Mouse (Mus musculus) left cerebral cortex, postnatal 4 days (tissue): ENCODE data around the gene Mipol1. TPM values are rescaled to one million over a fixed set of nuclear protein-coding genes. Genes with fewer than 3 reads are reported as not detected.

Experiments
- DNase-seq: peaks from one replicate; pipeline ENCODE4 v3.0.0-alpha.2; 2022
- intact Hi-C: fragments of 180-260 bp; cut with DNase I; formaldehyde crosslinking; loops from one replicate; pipeline ENCODE4 v1.15.1; 2025
- total RNA-seq, 2 experiments: library from RNA; stranded (reverse); gene quantifications; 2 replicates each; pipeline ENCODE4 v1.2.3; 2021

The Mipol1 gene
- total RNA-seq, 2 experiments from 2014 or later, result 4.6 to 5.1 TPM

- DNase-seq, result no peak
- intact Hi-C loops, result no loop called here
Observed at GRCm38 (mm10) chr12:57233386-57233785, 3.2 kb downstream of the Mipol1 start.

GRCm38 (mm10) chr12:57243671-57244495 lies 13.7 kb downstream of the Mipol1 start:
- intact Hi-C loops, result no loop called here
- DNase-seq, result no peak

- intact Hi-C loops, result no loop called here
- no peak for DNase-seq
Observed at GRCm38 (mm10) chr12:57258572-57258971, 28.3 kb downstream of the Mipol1 start.

GRCm38 (mm10) chr12:57275456-57275855 lies 45.2 kb downstream of the Mipol1 start:
- intact Hi-C loops, result no loop called here

DNA sequence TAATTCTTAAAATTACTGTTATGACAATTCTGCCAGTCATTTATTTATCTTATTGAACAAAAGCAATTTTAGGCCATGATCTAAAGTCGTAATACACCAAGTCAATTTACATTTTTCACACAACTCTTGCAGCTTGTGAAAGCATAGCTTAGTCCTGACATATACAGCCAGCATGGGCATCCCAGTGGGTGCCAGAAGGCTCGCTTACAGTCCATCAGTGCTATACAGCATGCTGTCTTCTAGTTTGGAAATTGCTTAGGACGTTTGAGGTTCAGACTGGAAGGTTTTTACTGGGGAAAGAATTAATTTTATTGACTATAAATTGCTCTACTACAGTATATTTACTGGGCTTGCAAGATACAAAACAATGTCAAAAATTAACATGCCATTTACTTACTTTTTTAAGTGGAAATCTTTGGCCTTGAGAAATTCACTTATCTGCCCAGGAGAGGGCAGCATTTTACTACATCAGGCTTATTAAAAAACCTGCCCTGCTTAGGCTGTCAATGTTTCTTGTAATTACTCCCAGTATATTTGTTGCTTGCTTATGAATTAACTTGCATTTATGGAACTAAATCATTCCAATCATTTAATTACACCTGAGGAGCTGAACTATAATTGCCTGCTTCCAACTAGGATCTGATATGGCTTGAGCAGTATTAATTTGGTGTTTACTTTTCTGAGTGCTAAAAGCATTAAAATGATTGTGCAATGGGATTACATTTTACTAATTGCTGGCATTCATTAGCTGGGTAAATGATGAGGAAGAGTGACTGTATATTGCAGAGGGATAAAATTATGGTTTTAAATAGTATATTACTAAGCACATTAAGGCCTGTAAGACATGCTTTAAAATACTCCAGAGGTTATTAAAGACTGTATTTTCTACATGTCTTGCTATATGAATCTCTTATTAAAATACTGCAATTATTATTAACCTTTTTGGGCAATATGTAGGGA lies 51.2 kb downstream of the Mipol1 start:
- DNase-seq, result no peak
- intact Hi-C loops, result loop anchor here (5.0 to 10.0 kb wide), 2 partner anchors 256 to 1683 kb away; no protein-coding TSS in a partner anchor

More at GRCm38 (mm10) chr12:57275456-57275855, 45.2 kb downstream of the Mipol1 start:
- no peak for DNase-seq

GRCm38 (mm10) chr12:57285303-57286059 lies 55.3 kb downstream of the Mipol1 start:
- no peak for DNase-seq
- intact Hi-C loops, result loop anchor here (10.0 kb wide), 1 partner anchor 1679 kb away; no protein-coding TSS in a partner anchor

DNA sequence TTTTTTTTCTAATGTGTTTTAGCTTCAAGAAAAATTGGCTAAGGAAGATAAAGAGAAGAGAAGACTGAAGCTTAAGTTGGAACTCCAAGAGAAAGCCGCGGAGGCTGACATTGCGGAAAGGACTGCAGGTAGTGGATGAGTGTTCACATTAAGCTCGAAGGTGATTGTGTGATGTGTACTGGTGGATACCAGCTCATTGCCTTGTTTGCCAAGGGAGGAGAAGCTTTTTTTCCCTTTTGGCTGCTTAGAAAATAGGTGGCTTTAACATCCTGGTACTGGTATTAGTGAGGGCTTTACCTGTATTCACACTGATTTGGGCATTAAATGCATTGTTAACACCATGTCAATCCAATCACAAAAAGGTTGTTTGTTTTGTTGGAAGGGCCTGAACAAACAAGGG lies 77.1 kb downstream of the Mipol1 start:
- intact Hi-C loops, result no loop called here
- DNase-seq, result no peak

GRCm38 (mm10) chr12:57307748-57308147 lies 77.5 kb downstream of the Mipol1 start:
- DNase-seq, result no peak
- intact Hi-C loops, result no loop called here

DNA sequence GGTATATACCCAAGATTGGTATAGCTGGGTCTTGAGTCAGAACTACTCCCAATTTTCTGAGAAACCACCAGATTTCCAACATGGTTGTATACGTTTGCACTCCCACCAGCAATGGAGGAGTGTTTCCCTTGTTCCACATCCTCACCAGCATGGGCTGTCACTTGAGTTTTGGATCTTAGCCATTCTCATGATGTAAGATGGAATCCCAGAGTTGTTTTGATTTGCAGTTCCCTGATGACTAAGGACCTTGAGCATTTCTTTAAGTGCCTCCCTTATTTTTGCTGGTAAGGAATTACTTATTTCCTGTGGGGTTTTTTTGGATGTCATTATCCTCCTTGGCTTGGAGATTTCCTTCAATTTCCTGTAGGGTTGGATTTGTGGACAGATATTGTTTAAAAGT lies 108.8 kb downstream of the Mipol1 start:
- intact Hi-C loops, result no loop called here
- no peak for DNase-seq

- DNase-seq, result no peak
- intact Hi-C loops, result no loop called here
Observed at GRCm38 (mm10) chr12:57340111-57340510, 109.9 kb downstream of the Mipol1 start.

DNA sequence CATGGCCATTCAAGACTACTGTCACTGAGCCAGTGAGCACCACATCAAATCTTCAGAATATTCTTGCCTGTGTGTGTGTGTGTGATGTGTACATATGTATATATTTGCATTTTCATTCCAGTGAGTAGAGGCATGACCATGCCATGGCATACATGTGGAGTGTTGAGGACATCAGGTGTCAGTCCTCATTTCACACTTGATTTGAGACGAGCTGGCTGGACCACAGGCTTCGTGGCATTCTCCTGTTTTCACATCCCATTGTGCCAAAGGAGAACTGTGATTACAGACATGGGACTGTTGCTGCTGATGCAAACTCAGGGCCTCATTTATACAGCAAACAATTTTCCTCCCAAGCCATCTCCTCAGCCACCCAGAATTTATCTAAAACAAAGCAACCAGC lies 132.5 kb downstream of the Mipol1 start:
- DNase-seq, result peak; percentile 49
- intact Hi-C loops, result no loop called here

GRCm38 (mm10) chr12:57364027-57364426 lies 133.8 kb downstream of the Mipol1 start:
- intact Hi-C loops, result no loop called here
- no peak for DNase-seq

GRCm38 (mm10) chr12:57371790-57372547 lies 141.7 kb downstream of the Mipol1 start:
- intact Hi-C loops, result no loop called here
- no peak for DNase-seq

GRCm38 (mm10) chr12:57382797-57383196 lies 152.6 kb downstream of the Mipol1 start:
- intact Hi-C loops, result no loop called here
- DNase-seq, result no peak

DNA sequence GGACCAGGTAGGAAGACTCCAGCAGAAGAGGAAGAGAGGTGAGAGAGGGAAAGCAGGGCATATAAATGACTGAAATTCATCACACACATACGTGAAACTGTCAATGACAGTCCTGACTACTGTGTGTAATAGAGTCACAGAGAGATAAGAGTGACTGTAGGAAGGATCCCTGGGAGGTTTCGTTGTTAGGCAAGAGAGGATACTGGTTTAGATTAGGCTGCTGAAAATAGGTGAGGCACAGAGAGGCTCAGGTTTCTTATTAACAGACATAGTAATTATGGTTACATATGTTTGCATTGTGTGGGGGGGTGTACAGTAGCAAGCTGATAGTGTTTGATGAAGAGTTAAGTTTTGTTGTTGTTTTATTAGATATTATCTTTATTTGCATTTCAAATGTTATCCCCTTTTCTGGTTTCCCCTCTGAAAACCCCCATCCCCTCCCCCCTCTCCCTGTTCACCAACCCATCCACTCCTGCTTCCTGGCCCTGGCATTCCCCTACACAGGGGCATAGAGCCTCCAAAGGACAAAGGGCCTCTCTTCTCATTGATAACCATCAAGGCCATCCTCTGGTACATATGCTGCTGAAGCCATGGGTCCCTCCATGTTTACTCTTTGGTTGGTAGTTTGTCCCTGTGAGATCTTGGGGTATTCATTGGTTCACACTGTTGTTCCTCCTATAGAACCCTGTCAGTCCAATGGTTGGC lies 157.5 kb downstream of the Mipol1 start:
- intact Hi-C loops, result no loop called here
- DNase-seq, result no peak

- intact Hi-C loops, result no loop called here
- no peak for DNase-seq
Observed at GRCm38 (mm10) chr12:57399547-57399946, 169.3 kb downstream of the Mipol1 start.

DNA sequence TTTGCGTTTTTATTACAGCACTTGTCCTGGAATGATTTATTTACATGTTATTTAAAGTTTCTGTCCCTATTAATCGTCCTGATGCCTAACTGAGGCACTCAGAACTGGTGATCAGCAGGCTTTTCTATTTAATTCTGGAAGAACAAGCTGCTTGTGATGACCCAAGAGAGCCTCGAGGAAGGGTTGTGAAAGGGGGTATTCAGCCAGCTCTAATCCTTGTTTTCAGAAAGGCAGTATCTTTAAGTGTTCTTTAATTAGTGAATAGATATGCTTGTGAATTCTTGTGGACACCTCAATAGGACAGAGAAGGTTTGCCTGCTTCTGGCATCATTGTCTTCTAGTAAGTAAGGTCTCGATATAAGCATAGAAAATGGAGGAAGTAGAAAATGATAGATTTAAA lies 170.0 kb downstream of the Mipol1 start:
- no peak for DNase-seq
- intact Hi-C loops, result no loop called here

DNA sequence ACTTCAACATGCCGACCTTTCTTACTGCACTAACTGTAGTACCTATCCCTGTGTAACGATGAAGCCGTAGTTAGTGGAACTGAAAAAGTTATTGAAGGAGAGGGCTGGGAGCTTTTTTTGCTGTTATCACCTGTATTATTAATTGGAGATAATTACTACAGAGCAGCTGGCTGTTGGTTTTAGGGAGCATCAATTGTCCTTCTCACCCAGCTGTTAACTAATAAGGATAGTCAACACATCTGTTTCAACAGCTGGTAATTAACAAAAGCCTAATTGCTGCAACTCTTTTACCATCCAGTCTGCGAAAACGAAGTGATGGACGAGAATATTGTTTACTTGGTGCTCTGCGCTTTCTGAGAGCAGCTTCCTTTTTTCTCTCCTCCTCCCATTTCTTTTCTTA lies 170.9 kb downstream of the Mipol1 start:
- no peak for DNase-seq
- intact Hi-C loops, result no loop called here

- DNase-seq, result no peak
- intact Hi-C loops, result no loop called here
Observed at GRCm38 (mm10) chr12:57402360-57402759, 172.1 kb downstream of the Mipol1 start.
